Mouse (Mus musculus): ENCODE data around the gene Tk2.
"Not testable (repeated sequence)": the region's sequence is repeated elsewhere in the genome, so short reads cannot be mapped to it uniquely, and the experiment has no call there.

Tk2 gene

DNA sequence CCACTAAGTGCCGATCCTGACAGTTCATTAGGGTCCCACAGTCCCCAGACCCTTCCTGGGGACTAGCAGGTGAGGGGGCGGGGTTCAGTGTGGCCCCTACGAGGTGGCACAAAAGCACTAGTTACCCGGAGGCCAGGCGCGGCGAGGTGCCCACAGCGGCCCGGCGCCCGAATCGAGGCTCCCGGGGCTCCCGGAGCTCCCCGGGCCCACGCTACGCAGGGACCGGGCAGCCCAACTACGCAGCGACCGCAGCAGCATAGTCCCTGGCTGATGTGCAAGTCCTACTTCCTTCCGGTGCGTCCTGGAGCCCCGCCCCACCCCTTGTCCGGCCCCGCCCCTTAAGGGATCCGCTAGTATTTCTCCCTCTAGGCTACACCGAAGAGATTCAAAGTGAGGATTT is at the start of gene Tk2:
Gene Tk2, minus strand, starts transcription at position 283 of the 400 bp plus-strand sequence.
- peak; percentile 99 for DNase-seq

DNA sequence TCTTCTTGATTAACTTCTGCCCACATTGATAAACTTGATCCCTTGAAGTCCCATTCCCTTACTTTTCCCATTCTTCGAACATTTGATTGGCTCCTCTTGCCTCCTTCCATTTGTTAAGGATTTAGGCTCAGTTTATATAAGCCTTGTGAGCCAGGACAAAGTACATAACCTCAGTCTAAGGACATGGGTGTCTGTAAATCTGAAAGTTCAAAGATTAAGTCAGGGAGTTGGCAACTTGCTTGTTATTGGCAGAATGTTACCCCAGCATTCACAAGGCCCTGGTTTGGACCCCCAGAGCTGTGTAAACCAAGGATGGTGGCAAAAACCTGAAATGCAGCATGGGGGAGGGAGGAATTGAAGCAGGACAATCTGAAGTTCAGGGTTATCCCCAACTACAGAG is 46.0 kb upstream of the Tk2 start:
- DNase-seq, result no peak

- DNase-seq, result not testable (repeated sequence)
Measured at GRCm38 (mm10) chr8:104293081-104293480, 44.7 kb upstream of the Tk2 start, which contains the start of gene Cmtm2a. Gene Cmtm2a (minus strand): TSS chr8:104293181.

DNA sequence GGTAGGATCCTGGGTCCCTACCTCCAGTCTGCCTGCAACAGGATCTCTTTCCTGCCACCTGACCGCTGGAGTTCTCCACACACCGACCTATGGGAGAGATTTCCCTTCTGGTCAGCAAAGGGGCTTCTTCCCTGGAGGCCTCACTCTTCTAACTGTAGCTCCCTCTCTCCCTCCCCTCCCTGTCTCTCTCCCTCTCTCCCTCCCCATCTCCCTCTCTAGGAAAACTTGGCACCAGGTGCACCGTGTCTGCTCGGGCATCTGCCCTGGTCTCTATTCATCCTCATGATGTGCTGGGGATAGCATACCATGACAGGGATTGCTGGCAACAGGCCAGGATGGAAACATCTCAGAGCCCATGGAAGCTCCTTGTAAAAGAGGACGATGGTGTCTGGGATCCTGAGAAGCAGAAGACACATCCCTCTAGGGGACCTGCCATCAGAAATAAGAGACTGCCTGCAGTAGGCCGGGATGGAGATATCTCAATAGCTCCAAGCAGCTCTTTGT is 20.6 kb upstream of the Tk2 start:
- peak; percentile 56 for DNase-seq

DNA sequence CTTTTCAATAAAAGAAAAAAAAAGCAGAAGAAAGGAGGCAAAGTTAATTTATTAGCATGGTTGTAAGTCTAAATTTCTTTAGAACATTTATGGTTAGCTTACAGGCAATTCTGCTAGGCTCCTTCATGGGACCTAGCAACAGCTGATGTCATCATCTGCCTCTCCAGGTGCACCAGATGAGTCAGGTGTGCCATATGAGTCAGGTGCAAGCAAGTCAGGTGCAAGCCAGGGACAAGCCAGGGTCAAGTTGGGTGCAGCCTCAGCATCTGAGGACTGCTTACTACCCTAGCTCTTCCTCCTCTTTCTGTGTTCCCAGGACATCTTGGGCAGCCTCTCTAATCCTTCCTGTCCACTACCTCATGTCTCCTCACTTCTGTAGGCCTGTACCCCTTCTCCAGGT is 20.0 kb upstream of the Tk2 start:
- DNase-seq, result peak; percentile 49

- DNase-seq, result peak; percentile 84
Measured at GRCm38 (mm10) chr8:104264271-104264935, 16.0 kb upstream of the Tk2 start.

GRCm38 (mm10) chr8:104261802-104262201 is 13.4 kb upstream of the Tk2 start:
- DNase-seq, result peak; percentile 3

- DNase-seq, result no peak
Measured at GRCm38 (mm10) chr8:104253016-104253415, 4.7 kb upstream of the Tk2 start.

- DNase-seq, result no peak
Measured at GRCm38 (mm10) chr8:104251461-104251860, 3.1 kb upstream of the Tk2 start.

DNA sequence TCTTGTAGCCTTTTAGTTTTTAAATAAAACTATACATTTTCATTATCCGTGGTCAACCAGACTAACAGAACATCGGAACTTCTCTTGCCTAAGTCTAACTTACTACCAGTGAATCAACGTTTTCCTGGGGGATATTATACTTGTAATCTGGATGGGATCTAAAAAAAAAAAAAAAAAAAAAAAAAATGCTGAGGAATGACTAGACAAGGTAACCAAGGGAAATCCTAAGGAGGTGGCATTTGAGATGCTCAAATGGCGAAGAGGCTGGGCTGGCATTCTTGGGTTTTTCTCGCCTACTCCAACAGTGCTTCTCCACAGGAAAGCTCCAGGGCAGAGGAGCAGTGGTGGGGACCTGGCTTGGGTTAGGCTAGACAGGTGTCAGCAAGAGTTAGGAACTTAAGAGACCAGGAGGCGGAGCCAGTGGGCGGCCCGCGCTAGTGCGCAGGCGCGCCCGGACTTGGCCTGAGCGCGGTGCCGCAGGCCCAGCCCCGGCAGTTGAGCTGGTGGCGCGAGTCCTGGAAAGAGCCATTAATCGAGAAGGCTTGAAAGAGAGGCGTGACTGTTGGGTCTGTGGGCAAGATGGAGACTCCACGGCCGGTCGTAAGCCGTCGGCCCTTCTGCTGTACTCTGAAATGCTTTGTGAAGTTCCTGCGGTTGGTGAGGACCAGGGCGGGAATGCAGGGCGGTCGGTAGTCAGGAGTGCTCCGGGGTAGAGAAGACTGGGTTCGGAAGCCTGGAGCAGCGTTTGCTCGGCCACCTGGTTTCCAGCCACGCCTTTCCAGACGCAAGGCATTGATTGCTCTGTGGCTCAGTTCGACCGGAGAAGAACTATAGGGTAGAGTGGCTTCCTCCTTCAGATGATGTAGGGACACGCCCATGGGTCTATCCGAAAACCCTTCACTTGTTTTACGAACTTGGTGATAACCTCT is 2.3 kb upstream of the Tk2 start, which contains the start of gene Cklf:
Gene Cklf, plus strand, starts transcription at position 423 of the 929 bp plus-strand sequence.
- DNase-seq, result peak; percentile 98

DNA sequence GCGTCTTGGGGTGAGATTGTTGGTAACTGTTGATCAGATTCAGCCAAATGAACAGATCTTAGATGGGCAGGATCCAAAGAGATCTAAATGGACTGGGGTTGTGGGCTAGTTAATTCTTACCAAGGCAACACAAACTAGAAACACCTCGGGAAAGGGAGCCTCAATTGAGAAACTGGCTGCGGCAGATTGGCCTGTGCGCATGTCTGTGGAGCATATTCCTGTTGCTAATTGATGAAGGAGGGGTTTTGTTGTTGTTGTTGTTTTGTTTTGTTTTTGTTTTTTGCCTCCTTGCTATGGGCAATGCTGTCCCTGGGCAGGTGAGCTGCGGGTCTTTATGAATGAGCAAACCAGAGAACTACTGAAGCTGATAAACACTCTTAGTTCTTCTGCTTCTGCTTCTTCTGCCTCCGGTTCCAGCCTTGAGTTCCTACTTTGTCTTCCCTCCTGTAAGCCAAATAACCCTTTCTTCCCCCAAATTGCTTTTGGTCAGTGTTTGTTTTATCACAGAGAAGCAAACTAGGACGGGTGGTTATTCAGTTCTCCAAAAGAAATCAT is 1.2 kb upstream of the Tk2 start:
- peak; percentile 77 for DNase-seq

DNA sequence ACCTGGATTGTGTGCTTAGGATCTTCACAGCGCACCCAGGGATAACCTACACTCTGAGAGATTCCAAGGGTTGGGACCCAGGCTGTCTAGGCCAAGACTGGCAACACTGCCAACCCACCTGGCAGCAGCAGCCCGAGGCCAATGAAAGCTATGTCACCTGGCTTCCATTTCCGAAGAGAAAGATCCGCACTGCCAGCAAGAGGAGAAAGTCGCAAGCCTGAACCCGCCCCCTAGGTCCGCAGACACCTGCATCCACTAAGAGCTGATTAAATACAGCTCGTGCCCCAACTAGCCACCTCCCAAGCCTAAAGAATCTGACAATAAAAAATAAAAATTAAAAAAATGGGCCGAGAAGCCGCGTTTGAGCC is 466 bp downstream of the Tk2 start:
- no peak for DNase-seq

DNA sequence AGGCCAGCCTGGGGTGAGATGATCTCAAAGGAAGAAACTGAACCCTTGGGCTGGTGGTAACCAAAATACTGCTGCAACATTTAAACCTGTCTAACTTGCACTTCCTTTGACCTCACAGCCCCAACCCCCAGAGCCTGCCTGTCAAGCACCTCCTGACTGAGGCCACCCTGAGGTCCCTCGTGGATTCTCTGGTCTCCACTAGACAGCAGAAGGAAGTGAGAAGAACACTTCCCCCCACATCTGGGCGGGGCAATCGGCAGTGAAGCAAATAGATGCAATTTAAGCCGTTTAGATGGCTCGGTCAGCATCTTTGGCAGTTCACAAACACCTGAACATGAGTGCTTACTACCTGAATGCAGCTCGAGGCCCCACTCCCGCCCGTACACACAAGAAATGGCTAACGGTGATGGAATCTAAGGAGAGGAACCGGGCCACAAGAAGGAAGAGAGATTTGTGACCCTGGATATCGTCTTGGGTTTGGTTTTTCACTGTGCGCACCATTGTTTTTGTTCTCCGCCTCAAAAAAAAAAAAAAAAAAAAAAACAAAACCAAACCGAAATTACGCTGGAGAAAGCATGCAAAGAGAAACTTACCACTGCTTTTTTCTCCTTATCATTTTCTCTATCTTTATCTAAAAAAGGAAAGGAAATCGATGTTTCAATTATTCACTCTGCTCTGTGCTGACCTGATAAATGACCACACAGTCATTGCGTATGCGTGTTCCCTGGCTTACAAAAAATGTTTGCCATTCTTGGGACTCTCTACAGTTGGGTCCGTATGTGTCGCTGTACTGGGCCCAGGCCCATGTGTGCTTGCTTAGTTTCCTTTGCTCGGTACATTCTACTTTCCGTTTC is 1.1 kb downstream of the Tk2 start:
- DNase-seq, result peak; percentile 98

GRCm38 (mm10) chr8:104246621-104247020 is 1.7 kb downstream of the Tk2 start:
- no peak for DNase-seq

GRCm38 (mm10) chr8:104242038-104242644 is 6.2 kb downstream of the Tk2 start:
- peak; percentile 84 for DNase-seq

DNA sequence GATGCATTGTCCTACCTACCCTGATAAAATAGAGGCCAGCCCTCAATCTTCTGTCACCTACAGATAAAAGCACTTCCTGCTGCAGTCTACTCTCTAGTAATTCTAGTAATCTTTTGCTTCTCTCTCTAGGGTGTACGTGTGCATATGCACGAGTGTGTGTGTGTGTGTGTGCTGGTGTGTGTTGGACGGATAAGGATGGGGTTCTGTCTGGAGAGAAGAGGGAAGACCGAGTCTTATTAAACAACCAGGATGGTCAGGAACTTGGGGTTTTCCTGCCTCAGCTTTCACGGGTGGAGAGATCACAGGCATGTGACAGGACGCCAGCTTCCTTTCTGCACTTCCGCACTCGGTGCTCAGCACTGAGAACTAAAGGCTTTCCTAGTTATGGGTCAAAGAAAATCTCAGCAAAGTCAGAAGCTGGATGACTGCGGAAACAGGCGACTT is 8.9 kb downstream of the Tk2 start:
- DNase-seq, result peak; percentile 94

DNA sequence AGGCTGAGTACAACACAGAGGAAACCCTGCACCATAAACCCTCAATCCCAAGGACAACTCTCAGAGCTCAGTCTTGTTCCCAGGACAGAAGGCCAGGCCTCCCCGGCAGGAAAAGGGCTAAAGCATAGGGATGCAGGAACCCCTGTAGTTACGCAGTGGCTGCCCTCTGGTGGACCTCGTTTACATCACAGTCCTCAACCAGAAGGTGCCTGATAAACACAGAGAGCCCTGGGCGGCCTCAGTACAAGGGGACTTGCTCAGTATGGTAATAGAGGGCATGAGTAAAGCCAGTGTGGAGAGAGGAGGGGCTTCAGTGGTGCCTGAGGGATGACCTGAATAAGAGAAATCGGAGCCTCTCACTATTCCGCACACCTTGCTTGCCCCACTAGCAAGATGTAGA is 13.8 kb downstream of the Tk2 start:
- no peak for DNase-seq

- no peak for DNase-seq
Measured at GRCm38 (mm10) chr8:104232919-104233318, 15.4 kb downstream of the Tk2 start.

DNA sequence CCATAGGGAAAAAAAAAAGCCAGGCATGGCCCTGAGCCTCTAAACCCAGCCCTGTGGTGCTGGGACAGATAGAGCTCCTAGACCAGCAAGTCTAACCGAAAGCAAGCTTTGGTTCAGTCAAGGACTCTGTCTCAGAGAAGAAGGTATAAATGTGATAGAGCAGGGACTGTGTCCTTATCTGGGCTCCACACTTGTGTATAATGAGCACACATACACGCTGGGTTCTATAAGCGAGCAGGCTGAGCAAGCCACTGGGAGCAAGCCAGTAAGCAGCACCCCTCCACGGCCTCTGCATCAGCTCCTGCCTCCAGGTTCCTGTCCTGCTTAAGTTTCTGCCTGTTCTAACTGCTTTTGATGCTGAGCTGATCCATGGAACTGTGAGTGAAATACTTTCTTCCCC is 16.3 kb downstream of the Tk2 start:
- DNase-seq, result no peak

GRCm38 (mm10) chr8:104230377-104230776 is 18.0 kb downstream of the Tk2 start:
- no peak for DNase-seq

- DNase-seq, result no peak
Measured at GRCm38 (mm10) chr8:104227048-104227447, 21.3 kb downstream of the Tk2 start.

GRCm38 (mm10) chr8:104219806-104220205 is 28.6 kb downstream of the Tk2 start:
- DNase-seq, result peak; percentile 96
